Mouse (Mus musculus): ENCODE measurements around the gene Hexb. TPM values are rescaled to one million over a fixed set of nuclear protein-coding genes. Genes with fewer than 3 reads are reported as not detected.

Gene Hexb
- polyA plus RNA-seq, 1 experiment = not detected

Other genes with a start within 250 kb of the Hexb start
- not detected in 2 replicates for gene 1700029F12Rik, start 164.0 kb downstream of the Hexb start, polyA plus RNA-seq (2012; ENCODE audit: insufficient read depth, insufficient read length, low replicate concordance, missing spikeins)
- not detected in 2 replicates for gene Fam169a, start 131.1 kb downstream of the Hexb start, polyA plus RNA-seq (2012; ENCODE audit: insufficient read depth, insufficient read length, low replicate concordance, missing spikeins)
- gene Gm6169, start 99.1 kb downstream of the Hexb start, polyA plus RNA-seq (2012; ENCODE audit: insufficient read depth, insufficient read length, low replicate concordance, missing spikeins) = not detected in 2 replicates
- not detected in 2 replicates for gene Gfm2, start 60.4 kb downstream of the Hexb start, polyA plus RNA-seq (2012; ENCODE audit: insufficient read depth, insufficient read length, low replicate concordance, missing spikeins)
- 476 TPM in 1 of 2 replicates, not detected in the other for gene Nsa2, start 60.4 kb downstream of the Hexb start, polyA plus RNA-seq (2012; ENCODE audit: insufficient read depth, insufficient read length, low replicate concordance, missing spikeins)
- gene Enc1, start 42.7 kb upstream of the Hexb start, polyA plus RNA-seq (2012; ENCODE audit: insufficient read depth, insufficient read length, low replicate concordance, missing spikeins) = not detected in 2 replicates